Mouse (Mus musculus) adrenal gland, postnatal 36 days (tissue): ENCODE data around the gene Atat1. TPM values are rescaled to one million over a fixed set of nuclear protein-coding genes. Genes with fewer than 3 reads are reported as not detected.

Source experiments
- DNase-seq, 2 experiments: peaks; one replicate each; pipeline ENCODE4 v3.0.0; 2021; ENCODE audit warnings: mixed read lengths in 1 of 2
- total RNA-seq, 2 experiments: library from RNA; stranded (reverse); gene quantifications; 2 replicates each; pipeline ENCODE4 v1.2.3; 2021

Gene Atat1
- total RNA-seq, 2 experiments from 2014 or later, result 26.0 to 33.0 TPM

DNA sequence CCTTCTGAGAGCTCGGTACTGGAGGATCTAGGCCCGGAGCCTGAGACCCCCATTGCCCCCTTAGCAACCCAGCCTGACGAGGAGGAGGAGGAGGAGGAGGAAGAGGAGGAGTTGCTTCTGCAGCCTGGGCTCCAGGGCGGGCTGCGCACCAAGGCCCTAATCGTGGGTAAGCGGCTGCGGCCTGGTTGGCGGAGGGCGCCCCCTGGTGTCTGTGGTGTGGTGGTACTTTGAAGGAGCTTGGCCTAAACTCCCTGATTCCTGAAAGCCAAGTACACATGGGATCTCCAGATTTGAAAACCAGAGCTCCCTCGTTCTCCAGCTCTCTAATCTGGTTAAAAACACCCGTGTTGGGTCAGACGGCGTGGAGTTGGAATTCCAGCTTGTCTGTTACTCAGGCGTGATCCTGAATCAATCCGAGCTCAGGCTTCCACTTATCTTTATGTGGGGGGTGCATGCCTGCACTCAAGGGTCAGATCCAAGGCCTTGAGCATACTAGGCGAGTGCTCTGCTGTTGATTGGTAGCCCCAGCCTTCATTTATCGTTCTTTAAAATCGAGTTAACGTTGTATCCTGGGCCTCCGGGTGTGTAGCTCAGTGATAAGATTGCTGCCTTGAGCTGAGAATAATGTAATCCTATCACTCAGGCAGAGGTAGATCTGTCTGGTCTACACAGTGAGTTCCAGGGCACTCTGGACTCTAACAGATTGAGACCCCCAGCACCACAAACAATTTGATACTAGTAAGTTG lies 35.9 kb downstream of the Atat1 start:
- peak; percentile 94 to 96 for DNase-seq

DNA sequence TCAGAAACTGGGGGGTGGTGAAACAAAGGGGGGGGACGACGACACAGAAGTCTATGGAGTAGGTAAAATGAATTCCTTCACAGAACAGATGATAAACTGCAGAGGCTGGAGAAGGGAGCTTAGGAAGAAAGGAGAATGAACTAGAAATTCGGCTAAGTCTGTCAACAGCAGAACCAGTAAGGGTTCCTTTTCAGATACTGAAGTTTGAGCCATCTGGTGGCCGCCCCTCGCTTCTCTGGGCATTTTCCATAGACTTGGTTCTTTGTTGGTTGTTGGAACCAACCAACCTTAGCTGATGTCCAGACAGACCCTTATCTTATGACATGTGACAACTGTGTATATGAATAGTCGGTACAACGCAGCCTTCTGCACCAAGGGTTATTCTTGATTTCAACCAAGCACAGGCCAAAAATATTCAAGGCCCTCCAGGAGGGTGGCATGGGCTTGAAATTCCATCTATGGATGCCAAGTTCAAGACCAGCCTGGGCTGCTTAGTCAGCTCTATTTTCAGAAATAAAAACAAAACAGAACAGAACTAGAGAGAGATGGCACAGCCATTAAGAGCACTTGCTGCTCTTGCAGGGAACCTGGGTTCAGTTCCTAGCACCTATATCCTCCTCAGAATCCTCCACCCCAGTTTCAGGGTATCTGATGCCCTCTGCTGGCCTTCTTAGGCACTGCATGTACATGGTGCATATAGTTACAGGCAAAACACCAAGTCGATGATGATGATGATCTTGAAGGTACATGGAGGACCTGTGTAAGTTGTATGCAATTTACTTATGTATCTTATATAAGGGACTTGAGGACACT lies 38.8 kb downstream of the Atat1 start:
- DNase-seq, result peak; percentile 32 to 40

DNA sequence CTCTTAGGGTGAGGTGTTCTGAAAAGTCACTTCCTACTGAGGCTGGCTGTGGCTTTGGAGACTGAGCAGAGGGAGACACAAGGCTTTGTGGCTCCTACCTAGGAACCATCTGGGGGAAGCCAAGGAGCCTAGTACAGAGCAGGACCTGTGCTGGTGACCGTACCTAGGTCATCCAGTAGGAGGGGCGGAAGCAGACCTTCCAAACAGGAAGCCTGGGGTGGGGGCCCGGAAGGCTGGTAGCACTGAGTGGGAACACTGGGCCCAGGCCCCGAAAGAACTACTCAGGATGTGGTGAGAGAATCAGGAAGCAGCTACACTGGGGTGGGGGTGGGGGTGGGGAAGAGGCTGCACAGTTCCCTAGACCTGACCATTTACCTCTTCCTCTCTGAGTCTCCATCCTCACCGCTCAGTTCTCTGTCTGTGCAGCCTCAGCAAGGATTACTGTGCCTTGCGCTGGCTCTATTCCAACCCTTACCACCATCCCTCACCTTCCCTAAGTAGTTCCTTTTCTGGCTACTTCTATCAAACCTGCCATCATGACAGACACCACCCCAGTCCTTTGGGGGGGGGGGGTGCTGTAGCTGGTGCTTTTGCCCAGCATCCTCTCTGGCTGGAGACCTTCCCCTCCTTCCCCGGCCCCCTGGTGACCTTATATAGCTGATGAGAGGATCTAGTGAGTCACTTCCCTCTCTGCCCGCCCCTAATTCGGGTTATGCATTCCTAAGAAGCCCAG lies 39.6 kb downstream of the Atat1 start:
- DNase-seq, result peak; percentile 70 to 81

DNA sequence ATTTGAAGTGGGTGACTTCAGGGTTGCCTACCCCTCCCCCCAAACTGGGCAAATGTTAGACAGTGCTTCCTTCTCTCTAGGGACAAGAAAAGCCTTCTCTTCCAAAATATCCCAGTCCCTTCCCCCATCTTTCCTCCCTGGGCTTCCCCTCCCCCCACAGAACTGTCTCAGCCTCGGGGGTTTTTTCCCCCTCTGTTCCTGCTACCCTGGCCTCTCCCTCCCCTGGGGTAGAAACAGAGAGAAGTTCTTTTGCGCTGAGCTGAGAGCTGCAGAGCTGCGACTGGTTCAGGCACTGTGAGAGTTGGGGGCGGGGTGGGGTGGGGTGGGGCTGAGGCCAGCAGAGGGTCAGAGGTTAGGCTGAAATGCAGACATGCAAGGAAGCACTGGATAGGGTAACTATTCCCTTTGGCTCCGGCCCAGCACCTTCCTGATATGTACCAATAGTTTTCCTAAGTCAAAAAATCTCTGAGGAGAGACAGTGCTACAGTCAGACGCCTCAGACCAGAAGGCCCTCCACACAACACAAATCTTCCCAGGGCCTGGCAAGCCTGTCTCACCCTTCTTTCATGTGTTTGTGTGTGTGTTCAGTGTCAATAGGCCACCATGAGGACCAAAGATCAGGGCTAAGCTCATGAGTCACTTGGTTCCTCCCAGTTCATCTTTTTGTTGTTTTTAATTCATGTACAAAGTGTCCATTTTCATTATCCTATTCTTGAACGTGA lies 40.4 kb downstream of the Atat1 start:
- DNase-seq, result peak; percentile 53 to 71

DNA sequence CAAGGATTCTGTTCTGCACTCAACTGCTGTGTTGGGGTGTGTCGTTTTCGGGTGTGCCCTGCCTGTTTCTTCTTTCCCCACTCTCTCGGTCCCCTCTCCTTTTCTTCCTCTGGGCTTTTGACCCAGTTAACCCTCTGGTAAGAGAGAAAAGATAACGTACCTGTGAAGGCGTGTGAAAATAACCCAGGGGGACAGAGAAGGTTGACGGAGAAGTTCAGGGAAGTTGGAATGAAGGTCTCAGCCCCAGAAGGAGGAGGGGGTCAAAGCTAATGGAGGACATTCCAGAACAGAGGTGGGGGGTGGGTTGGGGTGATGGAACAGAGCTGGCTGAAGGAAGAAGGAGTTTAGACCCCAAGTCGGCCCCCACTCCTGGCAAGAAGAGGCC lies 40.9 kb downstream of the Atat1 start:
- DNase-seq, result no peak

DNA sequence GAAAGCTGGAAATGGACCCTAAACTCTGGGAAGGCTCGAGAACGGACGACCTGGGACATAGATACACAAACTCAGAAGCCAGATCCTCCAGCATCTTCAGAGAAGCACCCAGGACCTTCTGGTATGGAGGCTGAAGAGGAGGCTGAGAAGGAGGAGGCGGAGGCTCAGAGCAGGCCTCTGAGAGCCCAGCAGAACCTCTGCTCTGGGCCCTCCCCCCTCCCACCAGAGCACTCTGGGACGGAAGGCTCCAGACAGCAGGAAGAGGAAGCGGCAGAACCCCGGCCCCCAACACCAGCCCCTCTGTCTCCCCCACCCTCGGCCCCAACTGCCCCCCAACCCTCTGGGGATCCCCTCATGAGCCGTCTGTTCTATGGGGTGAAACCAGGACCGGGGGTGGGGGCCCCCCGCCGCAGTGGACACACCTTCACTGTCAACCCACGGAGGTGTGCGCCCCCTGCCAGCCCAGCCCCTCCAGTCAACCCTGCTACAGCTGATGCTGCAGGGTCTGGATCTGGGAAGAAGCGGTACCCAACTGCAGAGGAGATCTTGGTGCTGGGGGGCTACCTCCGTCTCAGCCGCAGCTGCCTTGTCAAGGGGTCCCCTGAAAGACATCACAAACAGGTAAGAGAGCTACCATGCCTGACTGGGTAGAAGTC lies 41.6 kb downstream of the Atat1 start:
- DNase-seq, result peak; percentile 38 to 66

DNA sequence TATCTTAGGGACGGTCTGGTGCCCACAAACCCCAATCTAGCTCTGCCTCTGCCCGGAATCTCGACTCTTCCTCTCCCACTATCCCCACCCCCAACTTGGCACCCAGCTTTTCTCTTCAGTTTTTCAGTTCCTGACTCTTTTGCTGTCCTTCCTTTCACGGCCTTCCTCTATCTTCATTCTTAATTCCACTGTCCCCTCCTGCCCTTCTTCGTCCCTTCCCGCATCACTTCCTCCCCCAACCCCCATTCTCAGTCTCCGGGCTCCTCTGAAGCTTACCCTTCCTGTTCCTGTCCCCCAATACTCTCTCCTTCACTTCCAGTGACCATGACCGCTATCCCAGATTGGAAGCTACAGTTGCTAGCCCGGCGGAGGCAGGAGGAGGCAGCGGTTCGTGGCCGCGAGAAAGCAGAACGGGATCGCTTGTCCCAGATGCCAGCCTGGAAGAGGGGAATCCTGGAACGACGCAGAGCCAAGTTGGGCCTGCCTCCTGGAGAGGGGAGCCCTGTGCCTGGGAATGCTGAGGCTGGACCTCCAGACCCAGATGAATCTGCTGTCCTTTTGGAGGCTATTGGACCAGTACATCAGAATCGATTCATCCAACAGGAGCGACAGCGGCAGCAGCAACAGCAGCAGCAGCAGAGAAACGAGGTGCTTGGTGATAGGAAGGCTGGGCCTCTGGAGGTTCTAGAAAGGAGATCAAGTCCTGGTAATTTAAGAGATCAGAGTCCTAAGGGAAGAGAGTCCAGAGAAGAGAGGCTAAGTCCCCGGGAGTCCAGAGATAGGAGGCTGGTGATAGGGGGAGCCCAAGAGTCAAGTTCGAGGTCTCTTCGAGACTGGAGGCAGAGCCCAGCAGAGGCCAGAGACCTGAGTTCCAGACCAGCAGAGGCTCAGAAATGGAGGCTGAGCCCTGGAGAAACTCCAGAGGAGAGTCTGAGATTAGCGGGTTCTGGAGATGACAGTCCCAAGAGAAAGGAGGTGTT lies 42.7 kb downstream of the Atat1 start:
- peak; percentile 59 to 75 for DNase-seq

DNA sequence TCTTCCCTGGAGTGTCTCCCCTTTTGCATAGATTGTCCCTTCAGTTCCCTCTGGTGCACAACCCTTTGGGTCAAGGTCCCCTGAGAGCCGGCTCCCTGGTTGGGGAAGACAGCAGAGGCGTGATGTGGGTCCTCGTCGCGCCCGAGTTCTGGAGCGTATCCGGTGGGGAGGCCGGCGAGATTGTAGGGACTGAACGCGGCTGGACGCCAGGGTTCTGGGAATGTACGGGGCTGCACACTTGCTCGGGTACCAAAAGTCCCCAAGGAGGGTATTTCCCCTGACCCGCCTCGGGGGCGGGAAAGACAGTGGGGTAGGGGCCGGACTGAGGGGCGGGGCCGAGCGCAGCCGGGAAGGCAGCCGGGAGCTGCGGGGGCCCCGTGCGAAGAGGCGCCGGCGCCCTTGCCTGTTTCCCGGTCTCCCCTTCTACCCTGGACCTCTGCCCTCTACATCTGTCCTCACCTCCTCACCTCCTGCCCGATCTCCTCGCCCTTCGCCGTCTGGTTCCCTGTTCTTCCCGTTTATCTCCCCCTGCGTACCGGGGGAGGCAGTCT lies 43.5 kb downstream of the Atat1 start:
- DNase-seq, result peak; percentile 80 to 87

DNA sequence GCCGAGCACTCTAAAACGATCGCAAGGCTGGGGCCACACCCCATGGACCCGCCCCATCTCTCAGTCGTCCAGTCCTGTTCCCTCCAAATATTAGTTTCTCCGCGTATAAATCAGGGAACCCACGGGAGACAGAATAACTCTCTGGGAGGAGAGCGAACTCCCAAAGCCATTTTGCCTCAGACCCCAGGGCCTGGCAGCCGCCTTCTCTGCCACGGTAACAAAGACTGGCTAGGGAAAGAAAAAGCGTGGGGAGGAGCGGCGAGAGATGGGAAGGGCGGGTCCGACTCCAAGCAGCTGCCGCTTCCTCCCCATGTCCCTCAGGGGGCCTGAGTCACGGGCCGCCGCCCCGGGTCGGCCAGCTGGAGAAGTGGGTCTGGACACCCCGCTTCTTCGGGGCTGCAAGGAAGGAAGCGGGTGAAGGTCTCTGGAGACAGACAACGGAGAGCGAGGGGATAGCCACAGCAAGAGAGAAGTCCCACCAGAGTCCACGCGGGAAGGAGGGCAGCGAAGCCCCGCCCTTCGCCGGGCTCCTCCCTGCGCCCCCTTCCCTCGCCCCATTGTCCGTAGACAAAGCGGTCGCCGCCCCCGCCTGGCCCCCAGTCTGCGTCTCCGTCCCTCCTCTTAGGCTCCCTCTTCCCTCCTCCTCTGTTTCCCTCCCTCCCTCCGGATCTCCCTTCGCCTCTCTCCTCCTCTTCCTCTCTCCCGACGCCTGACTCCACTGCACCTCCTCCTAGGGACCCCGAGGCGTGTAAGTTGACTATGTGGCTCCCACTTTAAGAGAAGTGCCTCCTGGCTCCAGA lies 44.2 kb downstream of the Atat1 start, which contains the start of gene Ppp1r18:
Gene Ppp1r18, plus strand, starts transcription at position 113 of the 800 bp plus-strand sequence.
- DNase-seq, result peak; percentile 75 to 85

DNA sequence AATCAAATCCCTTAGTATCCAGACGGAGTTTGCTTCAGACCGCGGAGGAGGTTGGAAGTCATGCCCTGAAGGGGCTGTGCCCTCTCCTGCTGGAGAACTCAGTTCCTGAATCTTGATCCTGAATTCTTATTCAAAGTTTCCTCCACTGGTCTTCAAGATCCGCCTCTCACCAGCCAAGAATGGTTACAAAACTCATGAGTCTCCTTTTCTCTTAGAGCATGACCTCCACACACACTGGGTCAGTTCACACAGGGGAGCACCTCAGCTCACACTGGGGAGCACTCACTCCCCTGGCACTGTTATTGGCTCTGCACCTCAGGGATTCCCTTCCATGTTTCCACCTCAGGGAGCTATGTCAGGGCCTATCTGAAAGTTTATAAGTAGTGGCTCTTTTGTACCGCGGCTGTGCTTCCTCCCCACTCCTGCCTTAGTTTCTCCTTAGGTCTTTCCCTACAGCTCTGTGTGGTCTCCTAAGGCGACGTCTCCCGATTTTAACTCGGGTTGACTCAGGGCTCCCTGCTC lies 45.0 kb downstream of the Atat1 start:
- no peak for DNase-seq

DNA sequence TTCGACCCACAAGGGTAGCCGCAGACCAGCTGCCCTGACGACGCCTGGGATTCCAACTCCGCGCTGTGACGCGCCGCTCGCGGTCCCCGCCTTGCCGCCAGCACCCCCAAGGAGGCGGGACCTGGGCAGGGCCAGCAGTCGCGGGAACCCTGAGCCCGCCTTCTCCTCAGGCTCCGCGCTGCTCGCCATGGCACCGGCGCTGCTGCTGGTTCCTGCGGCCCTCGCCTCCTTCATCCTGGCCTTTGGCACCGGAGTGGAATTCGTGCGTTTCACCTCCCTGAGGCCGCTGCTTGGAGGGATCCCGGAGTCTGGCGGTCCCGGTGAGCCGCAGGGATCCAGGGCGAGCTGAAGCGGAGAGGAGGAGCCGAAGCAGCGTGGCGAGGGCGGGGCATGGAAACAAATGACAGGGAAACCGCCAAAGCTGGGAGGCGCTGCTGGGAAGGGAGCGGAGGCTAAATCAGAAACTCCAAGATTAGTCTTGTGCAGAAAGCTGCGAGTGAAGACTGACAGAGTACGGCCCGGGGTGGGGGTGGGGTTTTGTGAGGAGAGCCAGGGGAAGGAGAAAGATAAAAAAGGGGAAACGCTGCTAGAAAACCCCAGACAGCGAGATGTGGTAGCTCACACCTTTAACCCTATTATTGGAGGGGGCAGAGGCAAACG lies 48.5 kb downstream of the Atat1 start, which contains the start of gene Nrm:
Gene Nrm, plus strand, starts transcription at position 121 of the 660 bp plus-strand sequence.
- DNase-seq, result peak; percentile 93 to 96

DNA sequence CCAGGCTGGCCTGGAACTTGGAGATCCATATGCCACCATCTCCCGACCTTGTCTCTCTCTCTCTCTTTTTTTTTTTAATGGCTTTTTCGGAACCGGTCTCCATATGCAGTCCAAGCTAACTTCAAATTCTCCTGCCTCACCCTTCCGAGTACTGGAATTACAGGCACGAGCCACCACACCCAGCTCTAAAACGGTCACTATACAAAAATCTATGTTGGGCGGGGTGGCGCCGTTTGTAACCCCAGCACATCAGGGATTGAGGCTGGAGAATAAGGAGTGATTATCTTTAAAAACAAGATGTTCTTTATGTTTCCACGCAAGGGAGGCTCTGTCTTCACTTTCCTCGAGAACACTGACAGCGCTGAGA lies 49.1 kb downstream of the Atat1 start:
- no peak for DNase-seq

DNA sequence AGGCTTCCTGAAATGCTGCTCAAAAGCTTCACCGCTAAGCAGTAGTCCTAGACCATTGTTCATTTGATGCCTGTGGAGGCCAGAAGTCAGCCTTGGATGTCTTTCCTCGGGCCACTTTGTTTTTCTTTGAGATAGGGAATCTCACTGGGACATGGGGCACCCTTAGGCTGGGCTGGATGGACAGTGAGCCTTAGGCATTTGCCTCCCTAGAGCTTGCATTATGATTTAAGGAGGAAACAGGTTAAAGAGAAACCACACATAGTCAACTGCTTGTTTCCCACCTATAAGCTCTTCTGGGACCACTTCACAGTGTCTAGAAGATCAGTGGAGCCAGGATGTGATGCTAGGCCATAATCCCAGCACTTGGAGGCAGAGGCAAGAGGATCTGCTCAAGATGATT lies 50.0 kb downstream of the Atat1 start:
- no peak for DNase-seq

DNA sequence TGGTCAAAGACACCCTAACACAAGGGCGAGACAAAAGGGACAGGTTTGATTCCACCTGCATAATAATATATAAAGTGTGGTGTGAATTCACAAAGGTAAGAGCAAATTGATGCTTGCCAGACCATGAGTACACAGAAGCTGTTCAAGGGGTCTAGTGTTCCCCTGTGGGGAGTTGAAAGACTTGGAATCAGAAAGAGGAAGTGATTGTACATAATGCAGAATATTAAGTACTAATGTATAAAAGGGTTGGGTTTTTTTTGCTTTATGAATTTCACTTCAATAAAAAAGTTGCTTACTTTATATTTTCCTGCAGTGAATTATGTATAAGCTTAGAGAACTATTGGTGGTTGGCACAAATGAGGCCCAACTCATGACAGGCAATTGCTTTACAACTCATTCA lies 50.5 kb downstream of the Atat1 start:
- DNase-seq, result no peak

DNA sequence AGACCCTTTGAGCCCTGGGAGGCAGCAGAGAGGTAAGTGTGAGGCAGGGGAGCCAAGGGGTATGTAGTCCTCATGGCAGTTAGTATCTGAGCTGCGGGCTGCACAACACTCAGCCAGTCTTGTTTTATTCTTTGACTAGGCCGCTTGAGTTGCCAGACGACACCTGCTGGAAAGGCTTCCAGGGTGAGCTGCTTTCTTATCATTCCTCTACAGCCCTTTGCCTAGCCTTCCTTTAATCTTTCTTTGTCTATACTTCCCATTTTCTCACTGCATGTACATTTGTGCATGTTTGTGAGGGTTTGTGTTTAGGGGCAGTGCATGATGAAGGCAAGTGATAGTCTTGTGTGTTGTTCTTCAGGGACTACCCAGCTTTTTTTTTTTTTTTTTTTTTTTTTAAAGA lies 58.9 kb downstream of the Atat1 start:
- DNase-seq, result no peak

DNA sequence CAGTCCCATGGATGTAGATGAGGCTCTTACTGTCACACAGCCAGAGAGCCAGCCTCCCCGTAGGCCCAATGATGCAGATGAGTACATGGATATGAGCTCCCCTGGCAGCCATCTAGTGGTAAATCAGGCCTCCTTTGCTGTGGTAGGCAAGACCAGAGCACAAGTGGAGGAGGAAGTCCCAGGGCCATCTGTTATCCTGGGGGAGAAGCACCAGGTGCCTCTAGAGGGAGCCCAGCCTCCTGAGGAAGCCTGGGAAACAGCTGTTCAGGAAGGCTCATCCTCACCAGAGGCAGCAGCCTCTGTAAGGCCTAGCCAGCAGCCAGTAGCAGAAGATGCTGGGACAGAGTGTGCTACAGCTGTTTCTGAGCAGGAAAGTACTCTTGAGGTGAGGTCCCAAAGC lies 61.8 kb downstream of the Atat1 start:
- peak in 1 of 2 experiments; percentile 50 for DNase-seq
